Mouse (Mus musculus) brain, adult 2 months (tissue): ENCODE measurements around the gene Gm10198.

ENCODE experiments used
- DNase-seq: peaks from one replicate; pipeline ENCODE4 v3.0.0; 2011; ENCODE audit warnings: low read depth, low spot score

Gm10198 gene

GRCm38 (mm10) chr13:111592485-111592884, at the start of gene Gm10198:
Gene Gm10198, plus strand, starts transcription at chr13:111592785.
- DNase-seq, result no peak

- no peak for DNase-seq
Measured at GRCm38 (mm10) chr13:111545286-111545685, 47.3 kb upstream of the Gm10198 start.

GRCm38 (mm10) chr13:111552769-111553168, 39.8 kb upstream of the Gm10198 start:
- DNase-seq, result no peak

GRCm38 (mm10) chr13:111553182-111553581, 39.4 kb upstream of the Gm10198 start:
- DNase-seq, result no peak

- DNase-seq, result no peak
Measured at GRCm38 (mm10) chr13:111553941-111554340, 38.6 kb upstream of the Gm10198 start.

- no peak for DNase-seq
Measured at GRCm38 (mm10) chr13:111555333-111555732, 37.3 kb upstream of the Gm10198 start.

GRCm38 (mm10) chr13:111556375-111556774, 36.2 kb upstream of the Gm10198 start:
- no peak for DNase-seq

GRCm38 (mm10) chr13:111560152-111560551, 32.4 kb upstream of the Gm10198 start:
- no peak for DNase-seq

GRCm38 (mm10) chr13:111562595-111562994, 30.0 kb upstream of the Gm10198 start:
- no peak for DNase-seq

GRCm38 (mm10) chr13:111574196-111574595, 18.4 kb upstream of the Gm10198 start:
- peak; percentile 16 for DNase-seq

- no peak for DNase-seq
Measured at GRCm38 (mm10) chr13:111577177-111577576, 15.4 kb upstream of the Gm10198 start.

GRCm38 (mm10) chr13:111580054-111580453, 12.5 kb upstream of the Gm10198 start:
- no peak for DNase-seq

GRCm38 (mm10) chr13:111598111-111598510, 5.5 kb downstream of the Gm10198 start:
- no peak for DNase-seq

GRCm38 (mm10) chr13:111601383-111601782, 8.8 kb downstream of the Gm10198 start:
- DNase-seq, result no peak

GRCm38 (mm10) chr13:111604826-111605225, 12.2 kb downstream of the Gm10198 start:
- DNase-seq, result no peak

GRCm38 (mm10) chr13:111616168-111617125, 23.9 kb downstream of the Gm10198 start:
- DNase-seq, result no peak

GRCm38 (mm10) chr13:111620433-111620832, 27.8 kb downstream of the Gm10198 start:
- no peak for DNase-seq

GRCm38 (mm10) chr13:111622425-111622824, 29.8 kb downstream of the Gm10198 start:
- DNase-seq, result no peak

- no peak for DNase-seq
Measured at GRCm38 (mm10) chr13:111623112-111623511, 30.5 kb downstream of the Gm10198 start.

GRCm38 (mm10) chr13:111624115-111624514, 31.5 kb downstream of the Gm10198 start:
- peak; percentile 28 for DNase-seq

- no peak for DNase-seq
Measured at GRCm38 (mm10) chr13:111634163-111635160, 41.9 kb downstream of the Gm10198 start.

GRCm38 (mm10) chr13:111640319-111640718, 47.7 kb downstream of the Gm10198 start:
- DNase-seq, result no peak
